Mouse (Mus musculus) CD4-positive helper T cell, adult 2 months (primary cell): Measurements from ENCODE around the gene Kcnj10.
A peak's percentile ranks its signal among the peaks of the same experiment; 100 is the strongest.

Experiments used
- DNase-seq: peaks from one replicate; pipeline ENCODE4 v3.0.0-alpha.2; 2012; ENCODE audit warnings: low read depth, missing footprints, low spot score

Kcnj10 gene

GRCm38 (mm10) chr1:172311921-172312767, 28.9 kb upstream of the Kcnj10 start:
- peak; percentile 90 for DNase-seq

GRCm38 (mm10) chr1:172312768-172313561, 28.0 kb upstream of the Kcnj10 start:
- no peak for DNase-seq

GRCm38 (mm10) chr1:172313613-172314411, 27.2 kb upstream of the Kcnj10 start:
- no peak for DNase-seq

- no peak for DNase-seq
These were observed 26.1 kb upstream of the Kcnj10 start for GRCm38 (mm10) chr1:172314911-172315310.

- no peak for DNase-seq
These were observed 23.6 kb upstream of the Kcnj10 start for GRCm38 (mm10) chr1:172317431-172317830.

GRCm38 (mm10) chr1:172317946-172318345, 23.1 kb upstream of the Kcnj10 start:
- DNase-seq = no peak

GRCm38 (mm10) chr1:172318424-172319035, 22.5 kb upstream of the Kcnj10 start:
- DNase-seq = no peak

- DNase-seq = no peak
These were observed 21.7 kb upstream of the Kcnj10 start for GRCm38 (mm10) chr1:172319346-172319745.

- no peak for DNase-seq
These were observed 21.0 kb upstream of the Kcnj10 start for GRCm38 (mm10) chr1:172319921-172320411.

GRCm38 (mm10) chr1:172322725-172323124, 18.3 kb upstream of the Kcnj10 start:
- no peak for DNase-seq

- DNase-seq = no peak
These were observed 17.7 kb upstream of the Kcnj10 start for GRCm38 (mm10) chr1:172323298-172323697.

- no peak for DNase-seq
These were observed 17.1 kb upstream of the Kcnj10 start for GRCm38 (mm10) chr1:172323801-172324359.

- DNase-seq = peak; percentile 75
These were observed 16.3 kb upstream of the Kcnj10 start for GRCm38 (mm10) chr1:172324725-172325124.

- peak; percentile 75 for DNase-seq
These were observed 15.1 kb upstream of the Kcnj10 start for GRCm38 (mm10) chr1:172325680-172326535.

GRCm38 (mm10) chr1:172326684-172327083, 14.3 kb upstream of the Kcnj10 start:
- no peak for DNase-seq

- no peak for DNase-seq
These were observed 13.6 kb upstream of the Kcnj10 start for GRCm38 (mm10) chr1:172327206-172328001.

GRCm38 (mm10) chr1:172328041-172328440, 13.0 kb upstream of the Kcnj10 start:
- no peak for DNase-seq

- no peak for DNase-seq
These were observed 12.5 kb upstream of the Kcnj10 start for GRCm38 (mm10) chr1:172328461-172328860.

- no peak for DNase-seq
These were observed 11.9 kb upstream of the Kcnj10 start, which contains the start of gene Kcnj9 for GRCm38 (mm10) chr1:172329131-172329530. Kcnj9 (minus strand) TSS chr1:172329318.
